Mouse (Mus musculus): ENCODE results near the gene Fam71d.

DNA sequence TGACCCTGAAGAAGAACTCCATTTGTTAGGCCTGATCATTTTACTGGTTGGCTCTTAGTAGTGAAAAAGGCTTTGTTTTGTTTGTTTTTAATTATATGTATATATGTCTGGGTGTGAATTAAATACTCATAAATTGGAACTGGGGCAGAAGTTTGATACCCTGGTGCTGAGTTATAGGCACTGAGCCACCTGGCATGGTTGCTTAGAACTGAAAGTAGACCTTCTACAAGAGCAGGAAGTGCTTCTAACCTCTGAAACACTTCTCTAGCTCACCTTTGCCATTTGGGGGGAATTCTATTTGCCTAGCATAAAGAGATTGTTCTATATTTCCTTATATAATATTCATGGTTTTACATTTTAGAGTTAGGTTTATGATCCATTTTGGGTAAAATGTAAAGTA lies 70.6 kb downstream of the Fam71d start:
- TF ChIP-seq EP300 (IDR thresholded peaks at IDR 0.05; ENCODE audit: low read depth) (no peak), CTCF (IDR thresholded peaks at IDR 0.05; ENCODE audit: low read depth) (no peak)
